Mouse (Mus musculus): ENCODE measurements at regions not wholly inside any gene's neighbourhood (a gene's known extent, or its start where the extent isn't known, plus 50 kb on each side); places are given as distances from the start of the nearest gene placed in this dataset.

- Histone ChIP-seq H3K27ac (ENCODE audit: low read depth, low read length) (no peak overlapping the region), H3K4me1 (ENCODE audit: control insufficient read depth, insufficient read depth, low read depth, low read length) (no peaks in the 10 kb centered on the region), H3K9ac (ENCODE audit: low read depth, low read length) (no peak overlapping the region), H3K4me3 (ENCODE audit: low read length) (no peak overlapping the region), H3K4me2 (ENCODE audit: low read length) (no peak overlapping the region), H3K36me3 (ENCODE audit: control insufficient read depth, insufficient read depth, low read length) (no peaks in the 10 kb centered on the region), H3K9me3 (ENCODE audit: control insufficient read depth, low read length) (no peaks in the 10 kb centered on the region), H3K27me3 (replicated peaks; ENCODE audit: control insufficient read depth, insufficient read depth, low read length) (no peaks in the 10 kb centered on the region)
- WGBS = 72% methylated on average over 1 of the region's 1 CpGs
- ATAC-seq = no peak
These were observed 258.3 kb upstream of the Id2 start for GRCm38 (mm10) chr12:25355217-25355616.

GRCm38 (mm10) chr12:25353402-25353896 is 256.5 kb upstream of the Id2 start:
- no peaks in the 10 kb centered on the region for H3K36me3 ChIP-seq (ENCODE audit: control insufficient read depth, insufficient read depth, low read length)
- no peaks in the 10 kb centered on the region for H3K4me1 ChIP-seq (ENCODE audit: control insufficient read depth, insufficient read depth, low read depth, low read length)
- H3K4me3 ChIP-seq (ENCODE audit: low read length) = no peak overlapping the region
- H3K9me3 ChIP-seq (ENCODE audit: control insufficient read depth, low read length) = no peaks in the 10 kb centered on the region
- no peak for ATAC-seq
- H3K9ac ChIP-seq (ENCODE audit: low read depth, low read length) = no peak overlapping the region
- H3K4me2 ChIP-seq (ENCODE audit: low read length) = no peak overlapping the region
- no peak overlapping the region for H3K27ac ChIP-seq (ENCODE audit: low read depth, low read length)
- H3K27me3 ChIP-seq (replicated peaks; ENCODE audit: control insufficient read depth, insufficient read depth, low read length) = no peaks in the 10 kb centered on the region
- 57% methylated on average over 10 of the region's 10 CpGs for WGBS

DNA sequence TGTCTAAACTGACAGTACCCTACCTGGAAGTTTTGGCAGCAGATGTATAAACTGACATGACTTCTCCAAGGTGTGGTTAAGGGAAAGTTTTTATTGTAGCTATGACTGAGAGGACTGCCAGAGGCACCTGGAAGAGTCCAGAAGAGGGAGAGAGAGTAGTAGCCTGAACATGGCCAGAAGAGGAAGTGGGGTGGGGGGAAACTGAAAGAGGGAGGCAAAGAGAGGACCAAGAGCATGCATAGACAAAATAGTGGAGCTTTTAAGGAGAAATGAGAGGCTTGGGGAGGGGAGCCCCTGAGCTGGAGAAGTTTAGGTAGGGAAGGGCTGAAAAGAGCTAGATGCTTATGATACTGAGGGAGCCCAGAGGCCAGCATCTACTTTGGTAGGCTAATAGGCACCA is 255.2 kb upstream of the Id2 start:
- Histone ChIP-seq H3K36me3 (ENCODE audit: control insufficient read depth, insufficient read depth, low read length) (no peaks in the 10 kb centered on the region), H3K4me1 (ENCODE audit: control insufficient read depth, insufficient read depth, low read depth, low read length) (no peaks in the 10 kb centered on the region), H3K4me3 (ENCODE audit: low read length) (no peak overlapping the region), H3K27me3 (replicated peaks; ENCODE audit: control insufficient read depth, insufficient read depth, low read length) (no peaks in the 10 kb centered on the region), H3K9me3 (ENCODE audit: control insufficient read depth, low read length) (no peaks in the 10 kb centered on the region), H3K27ac (ENCODE audit: low read depth, low read length) (no peak overlapping the region), H3K4me2 (ENCODE audit: low read length) (no peak overlapping the region), H3K9ac (ENCODE audit: low read depth, low read length) (no peak overlapping the region)
- no peak for ATAC-seq

- no peaks in the 10 kb centered on the region for H3K36me3 ChIP-seq (ENCODE audit: control insufficient read depth, insufficient read depth, low read length)
- no peak overlapping the region for H3K4me3 ChIP-seq (ENCODE audit: low read length)
- 57% methylated on average over 17 of the region's 17 CpGs for WGBS
- no peak overlapping the region for H3K27ac ChIP-seq (ENCODE audit: low read depth, low read length)
- H3K9ac ChIP-seq (ENCODE audit: low read depth, low read length) = no peak overlapping the region
- 0 out of 2 replicates have a peak, but pooled peaks have one; percentile 37 for ATAC-seq
- no peaks in the 10 kb centered on the region for H3K9me3 ChIP-seq (ENCODE audit: control insufficient read depth, low read length)
- H3K4me2 ChIP-seq (ENCODE audit: low read length) = peak overlapping the region; percentile 20; the same call in 1 of the 2 replicates
- H3K4me1 ChIP-seq (ENCODE audit: control insufficient read depth, insufficient read depth, low read depth, low read length) = no peaks in the 10 kb centered on the region; the same call in 1 of the 2 replicates
- no peaks in the 10 kb centered on the region for H3K27me3 ChIP-seq (replicated peaks; ENCODE audit: control insufficient read depth, insufficient read depth, low read length)
These were observed 247.4 kb upstream of the Id2 start for GRCm38 (mm10) chr12:25344354-25344753.

DNA sequence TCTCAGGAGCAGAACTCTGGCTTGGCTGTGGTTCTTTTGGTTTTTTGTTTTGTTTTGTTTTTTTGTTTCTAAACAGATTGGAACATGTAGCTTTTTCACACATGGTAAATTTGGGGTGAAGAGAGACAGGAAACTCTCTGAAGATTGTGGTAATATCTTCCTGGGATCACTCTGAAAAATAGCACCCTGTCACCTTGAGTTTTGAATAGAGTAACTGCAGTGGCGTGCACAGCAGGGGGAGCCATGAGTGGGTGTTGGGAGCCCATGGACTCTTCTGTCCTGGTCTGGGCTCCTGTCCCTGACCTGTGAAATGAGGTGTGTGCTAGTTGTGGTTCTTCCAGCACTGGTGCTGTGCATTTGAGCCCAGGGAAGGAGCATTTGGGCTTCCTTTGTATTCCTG is 241.8 kb upstream of the Id2 start:
- no peaks in the 10 kb centered on the region for H3K4me1 ChIP-seq (ENCODE audit: control insufficient read depth, insufficient read depth, low read depth, low read length)
- no peak overlapping the region for H3K4me2 ChIP-seq (ENCODE audit: low read length)
- WGBS = 92% methylated on average over 1 of the region's 1 CpGs
- H3K36me3 ChIP-seq (ENCODE audit: control insufficient read depth, insufficient read depth, low read length) = no peaks in the 10 kb centered on the region
- no peak for ATAC-seq
- H3K9ac ChIP-seq (ENCODE audit: low read depth, low read length) = no peak overlapping the region
- no peak overlapping the region for H3K4me3 ChIP-seq (ENCODE audit: low read length)
- no peaks in the 10 kb centered on the region for H3K27me3 ChIP-seq (replicated peaks; ENCODE audit: control insufficient read depth, insufficient read depth, low read length)
- no peaks in the 10 kb centered on the region for H3K9me3 ChIP-seq (ENCODE audit: control insufficient read depth, low read length)
- no peak overlapping the region for H3K27ac ChIP-seq (ENCODE audit: low read depth, low read length)

GRCm38 (mm10) chr12:25335930-25336329 is 239.0 kb upstream of the Id2 start:
- no peak overlapping the region for H3K4me2 ChIP-seq (ENCODE audit: low read length)
- no peaks in the 10 kb centered on the region for H3K9me3 ChIP-seq (ENCODE audit: control insufficient read depth, low read length)
- no peak overlapping the region for H3K9ac ChIP-seq (ENCODE audit: low read depth, low read length)
- H3K27ac ChIP-seq (ENCODE audit: low read depth, low read length) = no peak overlapping the region
- no peaks in the 10 kb centered on the region for H3K36me3 ChIP-seq (ENCODE audit: control insufficient read depth, insufficient read depth, low read length)
- WGBS = 69% methylated on average over 2 of the region's 2 CpGs
- no peak for ATAC-seq
- no peak overlapping the region for H3K4me3 ChIP-seq (ENCODE audit: low read length)
- no peaks in the 10 kb centered on the region; the same call in 1 of the 2 replicates for H3K27me3 ChIP-seq (replicated peaks; ENCODE audit: control insufficient read depth, insufficient read depth, low read length)
- H3K4me1 ChIP-seq (ENCODE audit: control insufficient read depth, insufficient read depth, low read depth, low read length) = no peaks in the 10 kb centered on the region

- H3K27ac ChIP-seq (ENCODE audit: low read depth, low read length) = no peak overlapping the region
- no peaks in the 10 kb centered on the region for H3K9me3 ChIP-seq (ENCODE audit: control insufficient read depth, low read length)
- 76% methylated on average over 5 of the region's 5 CpGs for WGBS
- no peak overlapping the region for H3K9ac ChIP-seq (ENCODE audit: low read depth, low read length)
- H3K4me3 ChIP-seq (ENCODE audit: low read length) = no peak overlapping the region
- no peak overlapping the region for H3K4me2 ChIP-seq (ENCODE audit: low read length)
- H3K4me1 ChIP-seq (ENCODE audit: control insufficient read depth, insufficient read depth, low read depth, low read length) = no peaks in the 10 kb centered on the region
- ATAC-seq = no peak
- H3K36me3 ChIP-seq (ENCODE audit: control insufficient read depth, insufficient read depth, low read length) = no peaks in the 10 kb centered on the region
- H3K27me3 ChIP-seq (replicated peaks; ENCODE audit: control insufficient read depth, insufficient read depth, low read length) = no peaks in the 10 kb centered on the region; the same call in 1 of the 2 replicates
These were observed 238.1 kb upstream of the Id2 start for GRCm38 (mm10) chr12:25335069-25335468.

GRCm38 (mm10) chr12:25332384-25333035 is 235.6 kb upstream of the Id2 start:
- no peaks in the 10 kb centered on the region for H3K4me1 ChIP-seq (ENCODE audit: control insufficient read depth, insufficient read depth, low read depth, low read length)
- no peak overlapping the region for H3K27ac ChIP-seq (ENCODE audit: low read depth, low read length)
- H3K27me3 ChIP-seq (replicated peaks; ENCODE audit: control insufficient read depth, insufficient read depth, low read length) = no peaks in the 10 kb centered on the region; the same call in 1 of the 2 replicates
- WGBS = 48% methylated on average over 11 of the region's 11 CpGs
- H3K4me3 ChIP-seq (ENCODE audit: low read length) = no peak overlapping the region
- ATAC-seq = no peak
- H3K36me3 ChIP-seq (ENCODE audit: control insufficient read depth, insufficient read depth, low read length) = no peaks in the 10 kb centered on the region
- no peak overlapping the region for H3K9ac ChIP-seq (ENCODE audit: low read depth, low read length)
- no peaks in the 10 kb centered on the region for H3K9me3 ChIP-seq (ENCODE audit: control insufficient read depth, low read length)
- no peak overlapping the region for H3K4me2 ChIP-seq (ENCODE audit: low read length)

- Histone ChIP-seq H3K4me3 (ENCODE audit: low read length) (no peak overlapping the region), H3K9ac (ENCODE audit: low read depth, low read length) (no peak overlapping the region), H3K9me3 (ENCODE audit: control insufficient read depth, low read length) (no peaks in the 10 kb centered on the region), H3K27me3 (replicated peaks; ENCODE audit: control insufficient read depth, insufficient read depth, low read length) (no peaks in the 10 kb centered on the region; the same call in 1 of the 2 replicates), H3K4me2 (ENCODE audit: low read length) (no peak overlapping the region), H3K36me3 (ENCODE audit: control insufficient read depth, insufficient read depth, low read length) (no peaks in the 10 kb centered on the region), H3K4me1 (ENCODE audit: control insufficient read depth, insufficient read depth, low read depth, low read length) (no peaks in the 10 kb centered on the region), H3K27ac (ENCODE audit: low read depth, low read length) (no peak overlapping the region)
- no peak for ATAC-seq
- WGBS = 84% methylated on average over 5 of the region's 5 CpGs
These were observed 233.2 kb upstream of the Id2 start for GRCm38 (mm10) chr12:25330004-25330708.
